Mouse (Mus musculus): ENCODE results near the gene Usp20. TPM values are rescaled to one million over a fixed set of nuclear protein-coding genes. Genes with fewer than 3 reads are reported as not detected.
"Not testable (repeated sequence)": the region's sequence is repeated elsewhere in the genome, so short reads cannot be mapped to it uniquely, and the experiment has no call there.

Gene Usp20
- total RNA-seq (2014; rRNA removed) (43.0 and 49.9 TPM in 2 replicates), polyA plus RNA-seq (2015; fragmentation: Nextera tagmentation; extraction: Ambion mirVana) (30.4 and 32.0 TPM in 2 replicates)

GRCm38 (mm10) chr2:30981790-30982513, at the start of gene Usp20, which contains the start of gene BC005624:
Usp20 (plus strand) TSS chr2:30982279.
BC005624 (minus strand) TSS chr2:30982201.
- Histone ChIP-seq H3K9me3 (ENCODE audit: low read length) (no peaks in the 10 kb centered on the region), H3K4me3 (ENCODE audit: low read length) (peak within 1 kb of the TSS; percentile 84), H3K9ac (replicated peaks; ENCODE audit: low read length) (peak within 1 kb of the TSS; percentile 59), H3K27me3 (ENCODE audit: insufficient read depth, low read length) (no peaks in the 10 kb centered on the region), H3K4me2 (ENCODE audit: low read depth, low read length) (peak within 1 kb of the TSS; percentile 62), H3K36me3 (ENCODE audit: insufficient read depth, low read length) (peaks cover 20% of the 10 kb centered on the region), H3K27ac (peak within 1 kb of the TSS; percentile 65), H3K4me1 (ENCODE audit: insufficient read depth, low read length) (no peaks in the 10 kb centered on the region)
- WGBS, result under 1% methylated on average over 66 of the region's 66 CpGs
- peak; percentile 26; the same call in 1 of the 2 replicates for TF ChIP-seq CTCF (IDR thresholded peaks at IDR 0.05; ENCODE audit: low read depth)
- ATAC-seq (peak; percentile 99), DNase-seq (ENCODE audit: low spot score) (peak; percentile 99)

DNA sequence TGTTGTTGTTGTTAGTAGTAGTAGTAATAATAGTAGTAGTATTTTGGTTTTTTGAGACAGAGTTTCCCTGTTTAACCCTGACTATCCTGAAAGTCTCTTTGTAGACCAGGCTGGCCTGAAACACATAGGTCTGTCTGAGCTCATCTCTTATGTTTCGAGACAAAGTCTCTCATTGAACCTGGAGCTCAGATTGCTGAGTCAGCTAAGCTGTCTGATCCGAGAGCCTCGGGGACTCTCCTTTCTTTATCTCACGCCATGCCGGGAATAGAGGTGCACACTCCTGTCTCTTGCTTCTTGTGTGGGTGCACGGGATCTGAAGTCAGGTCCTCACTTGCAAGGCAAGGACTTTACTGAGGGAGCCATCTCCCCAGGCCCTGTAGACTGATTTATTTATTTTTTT, 49.0 kb upstream of the Usp20 start:
- no peak overlapping the region for H3K9ac ChIP-seq (replicated peaks; ENCODE audit: low read length)
- H3K27me3 ChIP-seq (ENCODE audit: insufficient read depth, low read length), result no peaks in the 10 kb centered on the region
- no peak overlapping the region for H3K4me2 ChIP-seq (ENCODE audit: low read depth, low read length)
- no peak for ATAC-seq
- no peak overlapping the region for H3K27ac ChIP-seq
- TF ChIP-seq CTCF (IDR thresholded peaks at IDR 0.05; ENCODE audit: low read depth), result no peak
- 60% methylated on average over 6 of the region's 6 CpGs for WGBS
- no peak overlapping the region for H3K4me3 ChIP-seq (ENCODE audit: low read length)
- H3K4me1 ChIP-seq (ENCODE audit: insufficient read depth, low read length), result peaks cover 6% of the 10 kb centered on the region; the same call in 1 of the 2 replicates
- DNase-seq (ENCODE audit: low spot score), result no peak
- H3K36me3 ChIP-seq (ENCODE audit: insufficient read depth, low read length), result no peaks in the 10 kb centered on the region
- H3K9me3 ChIP-seq (ENCODE audit: low read length), result no peaks in the 10 kb centered on the region

DNA sequence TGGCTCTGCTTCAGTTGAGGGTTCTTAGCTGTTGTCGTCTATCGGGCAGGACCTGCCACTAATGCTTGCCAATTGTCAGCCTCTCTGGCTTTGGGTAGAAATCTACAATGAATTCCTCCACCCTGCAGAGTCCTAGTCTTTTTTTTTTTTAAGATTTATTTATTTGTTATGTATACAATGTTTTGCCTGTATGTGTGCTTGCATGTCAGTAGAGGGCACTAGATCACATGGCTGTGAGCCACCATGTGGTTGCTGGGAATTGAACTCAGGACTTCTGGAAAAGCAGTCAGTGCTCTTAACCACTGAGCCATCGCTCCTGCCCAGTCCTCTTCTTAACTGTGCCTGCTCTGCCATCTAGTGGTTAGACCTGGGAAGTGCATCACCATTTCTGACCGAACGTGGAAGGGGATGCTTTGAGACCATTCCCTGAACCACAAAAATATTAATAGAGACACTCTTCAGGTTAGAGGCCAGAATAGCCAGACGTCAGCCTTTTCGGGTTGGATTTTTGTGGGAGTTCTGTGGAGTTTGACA, 48.1 kb upstream of the Usp20 start:
- peak; percentile 95 for TF ChIP-seq CTCF (IDR thresholded peaks at IDR 0.05; ENCODE audit: low read depth)
- Histone ChIP-seq H3K9ac (replicated peaks; ENCODE audit: low read length) (no peak overlapping the region), H3K27ac (no peak overlapping the region), H3K4me1 (ENCODE audit: insufficient read depth, low read length) (peaks cover 6% of the 10 kb centered on the region; the same call in 1 of the 2 replicates), H3K4me3 (ENCODE audit: low read length) (no peak overlapping the region), H3K9me3 (ENCODE audit: low read length) (no peaks in the 10 kb centered on the region), H3K4me2 (ENCODE audit: low read depth, low read length) (no peak overlapping the region), H3K27me3 (ENCODE audit: insufficient read depth, low read length) (no peaks in the 10 kb centered on the region), H3K36me3 (ENCODE audit: insufficient read depth, low read length) (no peaks in the 10 kb centered on the region)
- ATAC-seq, result peak; percentile 11; the same call in 1 of the 2 replicates
- 23% methylated on average over 7 of the region's 7 CpGs for WGBS
- DNase-seq (ENCODE audit: low spot score), result peak; percentile 85

DNA sequence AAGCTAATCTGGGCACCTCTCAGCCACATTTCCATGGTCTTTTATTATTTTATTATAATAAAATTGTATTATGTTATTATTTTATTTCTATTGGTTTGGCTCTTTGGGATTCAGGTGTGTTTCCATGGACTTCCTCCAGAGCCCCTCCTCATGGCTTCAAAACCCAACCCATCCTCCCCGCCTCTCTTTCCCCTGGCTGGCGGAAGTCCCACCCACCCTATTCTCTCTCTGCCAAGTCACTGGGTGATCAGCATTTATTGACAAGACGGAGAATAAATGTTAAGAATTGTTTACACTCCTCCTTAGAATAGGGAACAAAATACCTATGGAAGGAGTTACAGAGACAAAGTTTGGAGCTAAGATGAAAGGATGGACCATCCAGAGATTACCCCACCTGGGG, 45.3 kb upstream of the Usp20 start:
- Histone ChIP-seq H3K36me3 (ENCODE audit: insufficient read depth, low read length) (no peaks in the 10 kb centered on the region), H3K9ac (replicated peaks; ENCODE audit: low read length) (no peak overlapping the region), H3K4me3 (ENCODE audit: low read length) (no peak overlapping the region), H3K27me3 (ENCODE audit: insufficient read depth, low read length) (no peaks in the 10 kb centered on the region), H3K27ac (no peak overlapping the region), H3K4me1 (ENCODE audit: insufficient read depth, low read length) (no peaks in the 10 kb centered on the region), H3K4me2 (ENCODE audit: low read depth, low read length) (no peak overlapping the region), H3K9me3 (ENCODE audit: low read length) (no peaks in the 10 kb centered on the region)
- WGBS, result 75% methylated on average over 3 of the region's 3 CpGs
- ATAC-seq, result no peak
- TF ChIP-seq CTCF (IDR thresholded peaks at IDR 0.05; ENCODE audit: low read depth), result no peak
- DNase-seq (ENCODE audit: low spot score), result no peak

DNA sequence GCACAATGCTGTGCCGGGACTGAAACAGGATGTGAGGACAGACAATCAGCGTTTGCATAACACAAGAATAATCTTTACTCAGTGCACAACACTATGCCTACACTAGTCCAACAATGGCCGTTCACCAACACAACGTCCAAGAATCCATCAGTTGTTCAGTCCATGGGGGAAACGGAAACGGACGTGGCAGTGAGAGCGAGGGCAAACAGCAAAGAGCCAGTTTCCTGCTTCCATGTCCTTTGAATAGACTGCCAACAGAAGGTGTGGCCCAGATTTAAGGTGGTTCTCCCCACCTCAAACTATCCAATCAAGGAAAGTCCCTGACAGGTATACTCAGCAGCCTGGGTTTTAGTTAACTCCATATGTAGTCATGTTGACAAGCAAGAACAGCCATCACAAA, 44.3 kb upstream of the Usp20 start:
- ATAC-seq, result no peak
- 80% methylated on average over 8 of the region's 8 CpGs for WGBS
- no peaks in the 10 kb centered on the region for H3K4me1 ChIP-seq (ENCODE audit: insufficient read depth, low read length)
- H3K9ac ChIP-seq (replicated peaks; ENCODE audit: low read length), result no peak overlapping the region
- H3K4me2 ChIP-seq (ENCODE audit: low read depth, low read length), result no peak overlapping the region
- DNase-seq (ENCODE audit: low spot score), result no peak
- H3K9me3 ChIP-seq (ENCODE audit: low read length), result no peaks in the 10 kb centered on the region
- no peak for TF ChIP-seq CTCF (IDR thresholded peaks at IDR 0.05; ENCODE audit: low read depth)
- no peaks in the 10 kb centered on the region for H3K36me3 ChIP-seq (ENCODE audit: insufficient read depth, low read length)
- no peak overlapping the region for H3K4me3 ChIP-seq (ENCODE audit: low read length)
- no peaks in the 10 kb centered on the region for H3K27me3 ChIP-seq (ENCODE audit: insufficient read depth, low read length)
- H3K27ac ChIP-seq, result no peak overlapping the region

GRCm38 (mm10) chr2:30938574-30938991, 43.5 kb upstream of the Usp20 start:
- H3K9ac ChIP-seq (replicated peaks; ENCODE audit: low read length), result no peak overlapping the region
- no peaks in the 10 kb centered on the region for H3K36me3 ChIP-seq (ENCODE audit: insufficient read depth, low read length)
- ATAC-seq (no peak), DNase-seq (ENCODE audit: low spot score) (no peak)
- no peaks in the 10 kb centered on the region for H3K4me1 ChIP-seq (ENCODE audit: insufficient read depth, low read length)
- no peak overlapping the region for H3K4me2 ChIP-seq (ENCODE audit: low read depth, low read length)
- 43% methylated on average over 4 of the region's 4 CpGs for WGBS
- H3K4me3 ChIP-seq (ENCODE audit: low read length), result no peak overlapping the region
- H3K9me3 ChIP-seq (ENCODE audit: low read length), result no peaks in the 10 kb centered on the region
- no peaks in the 10 kb centered on the region for H3K27me3 ChIP-seq (ENCODE audit: insufficient read depth, low read length)
- no peak overlapping the region for H3K27ac ChIP-seq
- no peak for TF ChIP-seq CTCF (IDR thresholded peaks at IDR 0.05; ENCODE audit: low read depth)

GRCm38 (mm10) chr2:30941586-30941985, 40.5 kb upstream of the Usp20 start:
- Histone ChIP-seq H3K27me3 (ENCODE audit: insufficient read depth, low read length) (no peaks in the 10 kb centered on the region), H3K4me3 (ENCODE audit: low read length) (no peak overlapping the region), H3K4me1 (ENCODE audit: insufficient read depth, low read length) (no peaks in the 10 kb centered on the region), H3K9me3 (ENCODE audit: low read length) (no peaks in the 10 kb centered on the region), H3K9ac (replicated peaks; ENCODE audit: low read length) (no peak overlapping the region), H3K27ac (no peak overlapping the region), H3K36me3 (ENCODE audit: insufficient read depth, low read length) (no peaks in the 10 kb centered on the region), H3K4me2 (ENCODE audit: low read depth, low read length) (no peak overlapping the region)
- DNase-seq (ENCODE audit: low spot score) (no peak), ATAC-seq (no peak)
- WGBS, result 88% methylated on average over 5 of the region's 5 CpGs
- no peak for TF ChIP-seq CTCF (IDR thresholded peaks at IDR 0.05; ENCODE audit: low read depth)

DNA sequence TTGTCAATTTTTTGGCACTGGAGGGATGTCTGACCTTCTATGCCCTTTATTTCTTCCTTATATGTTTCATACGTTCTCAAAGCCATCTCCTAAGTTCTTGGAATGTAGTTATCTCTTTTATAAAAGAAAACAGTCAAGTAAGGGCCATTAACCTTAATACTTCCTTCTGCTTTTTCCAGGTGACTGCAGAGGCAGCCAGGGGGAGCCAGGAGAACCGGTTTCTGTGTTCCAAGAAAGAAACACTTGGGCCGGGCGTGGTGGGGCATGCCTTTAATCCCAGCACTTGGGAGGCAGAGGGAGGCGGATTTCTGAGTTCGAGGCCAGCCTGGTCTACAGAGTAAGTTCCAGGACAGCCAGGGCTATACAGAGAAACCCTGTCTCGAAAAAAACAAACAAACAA, 40.0 kb upstream of the Usp20 start:
- H3K27me3 ChIP-seq (ENCODE audit: insufficient read depth, low read length); H3K4me3 ChIP-seq (ENCODE audit: low read length); ATAC-seq; H3K36me3 ChIP-seq (ENCODE audit: insufficient read depth, low read length); H3K9ac ChIP-seq (replicated peaks; ENCODE audit: low read length); H3K9me3 ChIP-seq (ENCODE audit: low read length); H3K4me2 ChIP-seq (ENCODE audit: low read depth, low read length); H3K27ac ChIP-seq; H3K4me1 ChIP-seq (ENCODE audit: insufficient read depth, low read length); DNase-seq (ENCODE audit: low spot score): not testable (repeated sequence)
- 50% methylated on average over 7 of the region's 7 CpGs for WGBS
